Mouse (Mus musculus) c-Kit-positive CD71-positive TER-119-negative erythroid progenitor cells, embryonic 14.5 days (primary cell): ENCODE data around the gene Gm9736.
"Not testable (repeated sequence)": the region's sequence is repeated elsewhere in the genome, so short reads cannot be mapped to it uniquely, and the experiment has no call there.

Experiments
- DNase-seq: peaks from one replicate; pipeline ENCODE4 v3.0.0-alpha.2; 2013; ENCODE audit warnings: low read depth

Gene Gm9736

DNA sequence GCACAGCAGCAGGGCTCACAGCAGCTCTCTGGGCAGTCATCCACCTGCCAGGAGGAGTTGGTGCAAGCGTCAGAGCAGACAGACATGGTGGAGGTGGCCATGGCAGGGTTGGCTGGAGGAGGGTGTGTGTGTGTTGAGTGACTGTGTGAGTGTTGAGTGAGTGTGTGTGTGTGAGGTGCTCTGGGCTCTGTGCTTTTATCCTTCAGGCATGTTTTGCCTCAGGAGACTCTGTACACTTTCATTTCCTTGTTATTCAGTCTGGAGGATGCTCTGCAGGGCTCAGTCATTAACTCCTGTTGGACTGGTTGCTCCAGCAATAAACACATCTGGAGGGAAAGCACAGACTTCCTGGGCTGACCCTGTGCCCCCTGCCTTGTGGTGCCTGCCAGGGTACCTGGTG, at the start of gene Gm9736:
TSS of gene Gm9736 (minus strand) at position 101 of the 400 bp plus-strand sequence.
- not testable (repeated sequence) for DNase-seq

DNA sequence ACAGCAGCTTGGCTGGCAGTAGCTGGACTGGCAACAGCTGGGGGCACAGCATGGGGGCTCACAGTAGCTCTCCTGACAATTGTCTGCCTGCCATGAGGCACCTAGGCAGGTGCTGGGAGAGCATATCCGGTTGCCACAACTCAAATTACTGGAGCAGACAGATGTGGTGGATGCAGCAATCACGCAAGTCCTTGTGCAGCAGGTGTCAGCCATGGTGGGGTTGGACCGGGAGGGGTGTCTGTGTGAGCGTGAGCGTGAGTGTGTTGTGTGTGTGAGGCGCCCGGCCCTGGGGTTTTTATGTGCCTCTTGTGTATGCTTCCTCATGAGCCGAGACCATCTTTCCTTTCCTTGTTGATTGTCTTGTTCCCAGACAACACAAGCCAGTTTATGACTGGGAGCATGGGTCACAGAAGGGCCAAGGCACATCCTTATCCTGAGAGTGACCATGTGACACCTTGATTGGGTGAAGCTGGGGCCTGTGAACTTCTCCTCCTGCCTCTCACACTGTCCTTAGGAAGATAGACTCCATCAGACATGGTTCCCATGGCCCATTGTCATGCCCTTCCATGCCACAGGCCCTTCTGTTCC, 47.9 kb upstream of the Gm9736 start, which contains the start of gene Gm19668:
TSS of gene Gm19668 (minus strand) at position 213 of the 588 bp plus-strand sequence.
- DNase-seq: no peak

DNA sequence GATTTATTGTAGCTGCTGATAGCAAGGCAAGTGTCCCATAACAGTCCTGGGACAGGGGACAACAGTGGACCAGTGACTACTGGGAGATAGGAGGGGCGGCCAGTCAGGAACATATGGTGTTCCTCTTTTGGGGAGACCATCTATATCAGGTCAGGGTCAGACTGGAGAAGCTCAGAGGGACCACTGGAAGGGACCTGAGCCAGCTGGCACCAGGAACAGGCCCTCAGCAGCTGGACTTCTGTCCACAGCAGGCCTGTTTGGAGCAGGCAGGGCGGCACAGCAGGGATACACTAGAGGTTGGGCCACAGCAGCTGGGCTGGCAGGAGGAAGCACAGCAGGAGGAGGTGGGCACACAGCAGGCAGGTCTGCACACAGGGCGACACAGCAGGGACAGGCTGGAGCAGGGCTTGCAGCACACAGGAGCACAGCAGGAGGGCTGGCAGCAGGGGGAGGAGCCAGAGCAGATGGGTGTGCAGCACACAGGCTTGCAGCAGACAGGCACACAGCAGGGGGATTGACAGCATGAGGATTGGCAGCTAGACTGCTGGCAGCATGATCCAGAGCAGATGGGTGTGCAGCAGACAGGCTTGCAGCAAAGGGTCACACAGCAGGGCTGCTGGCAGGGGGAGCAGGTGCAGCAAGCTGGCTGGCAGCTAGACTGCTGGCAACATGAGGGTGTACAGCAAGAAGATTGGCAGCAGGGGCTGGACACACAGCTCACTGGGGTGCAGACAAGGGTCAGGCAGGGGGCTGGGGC, 47.2 kb upstream of the Gm9736 start:
- not testable (repeated sequence) for DNase-seq

DNA sequence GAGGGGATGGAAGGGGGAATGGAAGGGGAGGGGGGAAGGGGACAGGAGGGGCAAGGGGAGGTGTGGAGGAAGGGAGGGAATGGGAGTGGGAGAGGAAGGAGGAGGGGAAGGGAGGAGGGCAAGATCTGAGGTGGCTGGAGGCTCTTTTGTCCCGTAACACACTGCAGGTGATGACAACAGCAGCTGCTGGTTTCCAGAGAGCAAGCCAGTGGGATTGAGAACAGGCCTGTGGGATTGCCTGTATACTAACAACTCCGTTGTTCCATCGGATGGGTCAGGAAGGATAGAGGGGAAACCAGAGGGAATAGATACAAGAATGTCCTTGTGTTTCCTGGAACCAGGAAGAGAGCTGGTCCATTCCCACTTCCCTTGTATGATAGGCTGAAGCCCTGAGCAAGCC, 46.5 kb upstream of the Gm9736 start:
- DNase-seq: no peak

DNA sequence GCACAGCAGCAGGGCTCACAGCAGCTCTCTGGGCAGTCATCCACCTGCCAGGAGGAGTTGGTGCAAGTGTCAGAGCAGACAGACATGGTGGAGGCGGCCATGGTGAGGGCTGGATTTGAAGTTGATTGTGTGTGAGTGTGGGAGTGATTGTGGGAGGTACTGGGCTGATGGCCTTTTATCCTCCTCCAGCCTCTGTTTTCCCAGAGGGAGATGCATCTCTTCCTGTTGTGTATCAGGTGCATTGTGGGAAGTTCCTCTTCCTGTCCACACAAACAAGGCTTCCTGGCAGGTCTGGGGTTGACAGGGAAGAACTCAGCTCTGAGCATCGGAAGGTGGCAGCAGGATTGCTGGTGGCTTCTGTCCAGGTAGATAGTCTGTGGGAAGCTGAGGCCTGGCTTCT, 43.8 kb upstream of the Gm9736 start, which contains the start of gene Gm9639:
TSS of gene Gm9639 (minus strand) at position 101 of the 400 bp plus-strand sequence.
- DNase-seq: no peak

DNA sequence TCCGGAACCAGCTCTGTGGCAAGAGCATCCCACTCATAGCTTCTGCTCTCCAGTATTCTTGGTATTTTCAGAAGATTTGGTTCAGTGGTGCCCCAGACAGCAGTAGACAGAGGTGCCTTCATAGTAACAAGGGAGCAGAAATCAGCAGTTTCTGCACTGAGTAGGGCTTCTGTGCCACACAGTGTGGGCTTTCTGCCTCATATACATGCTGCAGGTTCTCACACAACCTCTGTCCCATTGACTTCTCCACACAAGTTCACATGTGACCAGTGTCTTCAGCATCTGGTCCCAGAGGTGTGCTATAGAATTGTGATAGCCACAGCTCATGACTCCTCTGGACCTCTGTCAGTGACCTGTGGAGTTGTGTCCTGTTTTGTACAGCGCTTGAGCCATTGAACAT, 37.5 kb upstream of the Gm9736 start:
- no peak for DNase-seq

DNA sequence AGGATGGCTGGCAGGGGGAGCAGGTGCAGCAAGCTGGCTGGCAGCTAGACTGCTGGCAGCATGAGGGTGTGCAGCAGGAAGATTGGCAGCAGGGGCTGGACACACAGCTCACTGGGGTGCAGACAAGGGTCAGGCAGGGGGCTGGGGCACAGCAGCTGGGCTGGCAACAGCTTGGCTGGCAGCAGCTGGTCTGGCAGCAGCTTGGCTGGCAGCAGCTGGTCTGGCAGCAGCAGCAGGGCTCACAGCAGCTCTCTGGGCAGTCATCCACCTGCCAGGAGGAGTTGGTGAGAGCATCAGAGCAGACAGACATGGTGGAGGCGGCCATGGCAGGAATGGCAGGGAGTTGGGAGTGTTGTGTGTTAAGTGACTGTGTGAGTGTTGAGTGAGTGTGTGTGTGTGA, 36.7 kb upstream of the Gm9736 start, which contains the start of gene Gm7137:
TSS of gene Gm7137 (minus strand) at position 325 of the 400 bp plus-strand sequence.
- not testable (repeated sequence) for DNase-seq

DNA sequence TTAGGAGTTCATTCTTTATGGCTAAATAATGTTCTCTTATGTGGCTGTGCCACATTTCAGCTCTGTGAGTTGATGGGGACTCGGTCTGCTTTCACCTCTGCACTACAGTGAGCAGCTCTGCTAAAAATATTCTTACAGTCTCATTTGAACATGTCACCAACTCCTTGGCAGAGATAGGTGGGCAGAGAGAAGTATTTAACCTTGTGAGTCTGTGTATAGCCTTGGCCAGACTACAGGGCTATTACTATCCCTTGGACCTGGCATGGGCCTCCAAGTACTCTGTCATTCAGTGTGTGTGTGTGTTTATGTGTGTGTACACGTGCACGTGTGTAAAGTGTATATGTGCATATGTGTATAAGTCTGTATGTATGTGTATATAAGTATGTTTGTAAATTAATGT, 32.2 kb upstream of the Gm9736 start:
- not testable (repeated sequence) for DNase-seq

DNA sequence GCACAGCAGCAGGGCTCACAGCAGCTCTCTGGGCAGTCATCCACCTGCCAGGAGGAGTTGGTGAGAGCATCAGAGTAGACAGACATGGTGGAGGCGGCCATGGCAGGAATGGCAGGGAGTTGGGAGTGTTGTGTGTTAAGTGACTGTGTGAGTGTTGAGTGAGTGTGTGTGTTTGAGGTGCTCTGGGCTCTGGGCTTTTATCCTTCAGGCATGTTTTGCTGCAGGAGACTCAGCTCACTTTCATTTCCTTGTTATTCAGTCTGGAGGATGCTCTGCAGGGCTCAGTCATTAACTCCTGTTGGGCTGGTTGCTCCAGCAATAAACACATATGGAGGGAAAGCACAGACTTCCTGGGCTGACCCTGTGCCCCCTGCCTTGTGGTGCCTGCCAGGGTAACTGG, 31.3 kb upstream of the Gm9736 start, which contains the start of gene Gm3250:
TSS of gene Gm3250 (minus strand) at position 101 of the 400 bp plus-strand sequence.
- DNase-seq: not testable (repeated sequence)

DNA sequence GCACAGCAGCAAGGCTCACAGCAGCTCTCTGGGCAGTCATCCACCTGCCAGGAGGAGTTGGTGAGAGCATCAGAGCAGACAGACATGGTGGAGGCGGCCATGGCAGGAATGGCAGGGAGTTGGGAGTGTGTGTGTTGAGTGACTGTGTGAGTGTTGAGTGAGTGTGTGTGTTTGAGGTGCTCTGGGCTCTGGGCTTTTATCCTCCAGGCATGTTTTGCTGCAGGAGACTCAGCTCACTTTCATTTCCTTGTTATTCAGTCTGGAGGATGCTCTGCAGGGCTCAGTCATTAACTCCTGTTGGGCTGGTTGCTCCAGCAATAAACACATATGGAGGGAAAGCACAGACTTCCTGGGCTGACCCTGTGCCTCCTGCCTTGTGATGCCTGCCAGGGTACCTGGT, 25.7 kb upstream of the Gm9736 start, which contains the start of gene Gm7138:
TSS of gene Gm7138 (minus strand) at position 101 of the 400 bp plus-strand sequence.
- not testable (repeated sequence) for DNase-seq

DNA sequence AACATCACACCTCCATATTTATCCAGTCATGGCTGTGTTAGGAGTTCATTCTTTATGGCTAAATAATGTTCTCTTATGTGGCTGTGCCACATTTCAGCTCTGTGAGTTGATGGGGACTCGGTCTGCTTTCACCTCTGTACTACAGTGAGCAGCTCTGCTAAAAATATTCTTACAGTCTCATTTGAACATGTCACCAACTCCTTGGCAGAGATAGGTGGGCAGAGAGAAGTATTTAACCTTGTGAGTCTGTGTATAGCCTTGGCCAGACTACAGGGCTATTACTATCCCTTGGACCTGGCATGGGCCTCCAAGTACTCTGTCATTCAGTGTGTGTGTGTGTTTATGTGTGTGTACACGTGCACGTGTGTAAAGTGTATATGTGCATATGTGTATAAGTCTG, 21.0 kb upstream of the Gm9736 start:
- not testable (repeated sequence) for DNase-seq

DNA sequence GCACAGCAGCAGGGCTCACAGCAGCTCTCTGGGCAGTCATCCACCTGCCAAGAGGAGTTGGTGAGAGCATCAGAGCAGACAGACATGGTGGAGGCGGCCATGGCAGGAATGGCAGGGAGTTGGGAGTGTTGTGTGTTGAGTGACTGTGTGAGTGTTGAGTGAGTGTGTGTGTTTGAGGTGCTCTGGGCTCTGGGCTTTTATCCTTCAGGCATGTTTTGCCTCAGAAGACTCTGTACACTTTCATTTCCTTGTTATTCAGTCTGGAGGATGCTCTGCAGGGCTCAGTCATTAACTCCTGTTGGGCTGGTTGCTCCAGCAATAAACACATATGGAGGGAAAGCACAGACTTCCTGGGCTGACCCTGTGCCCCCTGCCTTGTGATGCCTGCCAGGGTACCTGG, 20.1 kb upstream of the Gm9736 start, which contains the start of gene Gm3238:
TSS of gene Gm3238 (minus strand) at position 101 of the 400 bp plus-strand sequence.
- not testable (repeated sequence) for DNase-seq

DNA sequence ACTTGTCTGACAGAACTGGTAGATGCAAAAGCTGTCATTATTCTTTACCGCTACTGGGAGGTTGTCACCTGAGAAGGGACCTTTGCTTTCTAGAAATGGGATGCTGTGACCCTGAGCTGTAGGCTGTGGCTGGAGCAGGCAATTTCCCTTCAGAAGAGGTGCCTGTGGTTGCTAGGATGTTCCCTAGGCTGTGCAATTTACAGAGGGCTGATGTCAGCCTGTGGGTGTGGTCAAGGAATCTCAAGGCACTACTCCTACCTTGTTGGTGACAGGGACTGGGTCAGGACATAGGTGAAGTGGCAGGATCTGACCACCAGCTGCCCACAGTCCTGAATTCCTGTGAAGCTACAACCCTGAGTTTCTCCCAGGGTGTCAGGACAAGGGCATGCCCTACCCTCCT, 18.6 kb upstream of the Gm9736 start:
- no peak for DNase-seq

DNA sequence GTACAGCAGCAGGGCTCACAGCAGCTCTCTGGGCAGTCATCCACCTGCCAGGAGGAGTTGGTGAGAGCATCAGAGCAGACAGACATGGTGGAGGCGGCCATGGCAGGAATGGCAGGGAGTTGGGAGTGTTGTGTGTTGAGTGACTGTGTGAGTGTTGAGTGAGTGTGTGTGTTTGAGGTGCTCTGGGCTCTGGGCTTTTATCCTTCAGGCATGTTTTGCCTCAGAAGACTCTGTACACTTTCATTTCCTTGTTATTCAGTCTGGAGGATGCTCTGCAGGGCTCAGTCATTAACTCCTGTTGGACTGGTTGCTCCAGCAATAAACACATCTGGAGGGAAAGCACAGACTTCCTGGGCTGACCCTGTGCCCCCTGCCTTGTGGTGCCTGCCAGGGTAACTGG, 8.4 kb upstream of the Gm9736 start, which contains the start of gene Gm3233:
TSS of gene Gm3233 (minus strand) at position 101 of the 400 bp plus-strand sequence.
- DNase-seq: not testable (repeated sequence)

DNA sequence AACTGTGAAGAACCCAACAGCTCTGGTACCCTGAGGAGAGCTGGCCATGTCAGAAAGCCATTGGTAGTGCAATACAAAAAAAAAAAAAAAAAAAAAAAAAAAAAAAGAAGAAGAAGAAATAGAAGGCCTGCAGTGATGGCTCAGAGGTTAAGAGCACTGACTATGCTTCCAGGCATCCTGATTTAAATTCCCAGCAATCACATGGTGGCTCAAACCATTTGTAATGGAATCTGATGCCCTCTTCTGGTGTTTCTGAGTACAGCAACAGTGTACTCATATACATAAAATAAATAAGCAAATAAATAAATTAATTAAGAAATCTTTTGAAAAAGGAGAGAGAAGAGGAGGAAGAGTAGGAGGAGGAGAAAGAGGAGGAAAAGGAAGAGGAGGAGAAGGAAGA, 2.3 kb upstream of the Gm9736 start:
- DNase-seq: no peak

DNA sequence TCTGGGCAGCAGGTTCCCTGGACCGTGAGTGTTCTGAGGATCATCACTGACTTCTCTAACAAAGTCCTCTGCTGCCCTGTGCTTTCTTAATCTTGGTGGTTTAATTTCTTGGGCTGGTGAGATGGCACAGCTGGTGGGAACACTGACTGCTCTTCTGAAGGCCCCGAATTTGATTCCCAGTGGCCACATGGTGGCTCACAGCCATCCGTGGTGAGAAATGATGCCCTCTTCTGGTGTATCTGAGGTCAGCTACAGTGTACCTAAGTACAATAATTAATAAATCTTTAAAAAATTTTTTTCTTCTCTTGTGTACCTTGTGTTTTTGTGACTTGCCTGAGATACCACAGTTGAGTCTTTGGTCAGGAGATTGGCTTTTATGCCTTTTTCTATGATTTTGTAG, 1.2 kb upstream of the Gm9736 start:
- not testable (repeated sequence) for DNase-seq

DNA sequence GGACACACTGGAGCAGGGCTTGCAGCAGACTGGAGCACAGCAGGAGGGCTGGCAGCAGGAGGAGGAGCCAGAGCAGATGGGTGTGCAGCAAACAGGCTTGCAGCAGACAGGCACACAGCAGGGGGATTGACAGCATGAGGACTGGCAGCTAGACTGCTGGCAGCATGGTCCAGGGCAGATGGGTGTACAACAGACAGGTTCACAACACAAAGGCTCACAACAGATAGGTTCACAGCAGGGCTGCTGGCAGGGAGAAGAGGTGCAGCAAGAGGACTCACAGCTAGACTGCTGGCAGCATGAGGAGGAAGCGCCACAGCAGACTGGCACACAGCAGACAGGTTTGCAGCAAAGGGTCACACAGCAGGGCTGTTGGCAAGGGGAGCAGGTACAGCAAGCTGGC, 468 bp downstream of the Gm9736 start:
- not testable (repeated sequence) for DNase-seq

DNA sequence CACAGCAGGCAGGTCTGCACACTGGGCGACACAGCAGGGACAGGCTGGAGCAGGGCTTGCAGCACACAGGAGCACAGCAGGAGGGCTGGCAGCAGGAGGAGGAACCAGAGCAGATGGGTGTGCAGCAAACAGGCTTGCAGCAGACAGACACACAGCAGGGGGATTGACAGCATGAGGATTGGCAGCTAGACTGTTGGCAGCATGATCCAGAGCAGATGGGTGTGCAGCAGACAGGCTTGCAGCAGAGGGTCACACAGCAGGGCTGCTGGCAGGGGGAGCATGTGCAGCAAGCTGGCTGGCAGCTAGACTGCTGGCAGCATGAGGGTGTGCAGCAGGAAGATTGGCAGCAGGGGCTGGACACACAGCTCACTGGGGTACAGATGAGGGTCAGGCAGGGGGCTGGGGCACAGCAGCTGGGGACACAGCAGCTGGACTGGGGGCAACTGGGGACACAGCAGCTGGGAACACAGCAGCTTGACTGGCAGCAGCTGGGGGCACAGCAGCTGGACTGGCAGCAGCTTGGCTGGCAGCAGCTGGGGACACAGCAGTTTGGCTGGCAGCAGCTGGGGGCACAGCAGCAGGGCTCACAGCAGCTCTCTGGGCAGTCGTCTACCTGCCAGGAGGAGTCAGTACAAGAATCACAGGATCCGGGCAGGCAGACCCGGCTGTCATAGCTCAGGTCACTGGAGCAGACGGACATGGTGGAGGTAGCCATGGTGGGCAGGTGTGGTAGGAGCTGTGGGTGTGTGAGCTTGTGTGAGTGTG, 9.0 kb downstream of the Gm9736 start, which contains the start of gene Gm18596:
TSS of gene Gm18596 (minus strand) at position 715 of the 765 bp plus-strand sequence.
- not testable (repeated sequence) for DNase-seq

DNA sequence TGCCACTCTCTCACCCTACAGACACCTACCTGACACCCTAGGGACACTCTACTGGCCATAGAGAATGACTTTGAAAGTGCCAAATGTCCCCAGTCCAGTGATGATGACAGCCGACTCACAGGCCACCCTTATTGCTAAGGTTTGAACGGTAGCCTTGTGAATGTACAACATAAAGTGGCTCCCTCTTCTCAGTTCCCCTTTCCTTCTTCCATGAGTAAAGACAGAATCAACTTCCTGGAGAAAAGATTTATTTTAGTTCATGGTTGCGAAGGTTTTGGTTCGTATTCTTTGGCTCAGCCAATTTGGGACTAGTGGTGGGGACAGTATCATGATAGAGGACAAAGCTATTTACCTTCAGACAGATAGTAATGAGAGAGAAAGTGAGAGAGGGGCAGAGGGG, 12.2 kb downstream of the Gm9736 start:
- no peak for DNase-seq

DNA sequence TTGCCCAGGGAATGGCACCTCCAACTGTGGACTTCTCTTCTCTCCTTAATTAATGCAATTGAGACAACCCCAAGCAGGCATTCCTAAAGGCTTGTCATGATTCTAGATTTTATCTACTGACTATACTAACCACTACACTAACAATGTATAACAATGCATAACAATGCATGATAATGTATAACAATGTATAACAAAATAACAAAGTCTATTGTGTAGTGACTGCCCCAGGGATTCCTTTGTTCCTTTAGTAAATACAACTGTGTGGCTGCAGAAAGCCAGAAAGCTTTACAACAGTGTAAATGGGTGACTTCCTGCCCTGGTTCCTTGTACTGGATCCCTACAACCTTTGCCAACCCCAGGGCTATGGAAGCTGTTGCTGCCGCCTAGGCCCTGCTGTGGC, 15.2 kb downstream of the Gm9736 start:
- no peak for DNase-seq

DNA sequence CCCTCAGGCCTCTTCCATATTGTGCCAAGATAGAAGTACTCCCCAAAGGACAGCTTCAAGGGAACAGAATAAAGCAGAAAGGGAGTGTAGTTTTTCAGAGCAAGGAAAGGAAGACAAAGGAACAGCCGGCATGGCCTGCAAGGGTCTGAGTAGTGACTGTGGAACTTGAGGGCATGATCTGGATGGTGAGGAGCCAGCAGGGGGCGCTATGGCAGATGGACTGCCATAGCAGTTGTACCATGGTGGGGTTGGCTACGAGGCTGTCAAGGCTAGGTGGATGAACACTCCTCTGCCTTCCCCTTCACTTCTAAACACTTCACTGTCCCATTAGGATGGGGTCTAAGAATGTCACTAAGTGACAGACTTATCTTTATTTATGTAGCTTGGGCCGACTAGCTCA, 21.9 kb downstream of the Gm9736 start:
- peak; percentile 9 for DNase-seq

DNA sequence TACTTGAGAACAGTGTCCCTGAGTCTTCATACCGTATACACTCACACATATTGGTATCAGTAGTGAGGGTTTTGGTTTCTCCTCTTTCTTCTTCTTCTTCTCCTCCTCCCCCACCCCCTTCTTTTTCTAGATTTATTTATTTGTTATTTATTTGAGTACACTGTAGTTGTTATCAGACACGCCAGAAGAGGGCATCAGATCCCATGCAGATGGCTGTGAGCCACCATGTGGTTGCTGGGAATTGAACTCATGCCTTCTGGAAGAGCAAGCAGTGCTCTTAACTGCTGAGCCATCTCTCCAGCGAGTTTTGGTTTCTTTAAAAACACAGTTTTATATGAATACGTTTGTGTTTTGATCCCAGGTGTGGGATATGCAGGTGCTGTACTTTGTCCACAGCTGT, 22.9 kb downstream of the Gm9736 start:
- DNase-seq: no peak
